Mouse (Mus musculus): ENCODE results near the gene 4932414N04Rik. TPM values are rescaled to one million over a fixed set of nuclear protein-coding genes. Genes with fewer than 3 reads are reported as not detected.

Gene 4932414N04Rik
- polyA plus RNA-seq, 1 experiment from 2014 or later: not detected

DNA sequence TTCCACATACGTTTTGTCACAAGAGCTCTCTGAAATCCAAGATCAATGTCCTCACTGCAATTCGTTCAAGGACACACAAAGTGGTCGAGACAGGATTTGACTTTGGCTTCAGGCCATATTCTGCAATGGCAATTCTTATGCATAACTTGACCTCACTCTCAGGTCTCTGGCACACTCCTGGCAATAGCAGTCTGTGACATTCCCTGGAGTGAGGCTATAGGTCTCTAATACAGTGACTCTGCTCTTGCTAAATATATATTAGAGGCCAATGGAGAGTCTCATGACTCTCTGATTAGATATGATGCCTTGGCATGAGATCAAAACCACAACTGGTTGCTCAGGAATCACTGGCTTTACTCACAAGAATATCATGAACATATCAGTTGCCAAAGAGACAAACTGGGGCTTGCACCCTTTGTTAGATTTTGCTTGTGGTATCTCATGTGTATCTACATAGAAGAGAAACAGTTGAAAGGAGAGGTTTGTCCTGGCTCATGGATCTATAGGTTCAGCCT, 130.9 kb downstream of the 4932414N04Rik start:
- ATAC-seq (ENCODE audit: low FRiP score, low read depth): no peak

DNA sequence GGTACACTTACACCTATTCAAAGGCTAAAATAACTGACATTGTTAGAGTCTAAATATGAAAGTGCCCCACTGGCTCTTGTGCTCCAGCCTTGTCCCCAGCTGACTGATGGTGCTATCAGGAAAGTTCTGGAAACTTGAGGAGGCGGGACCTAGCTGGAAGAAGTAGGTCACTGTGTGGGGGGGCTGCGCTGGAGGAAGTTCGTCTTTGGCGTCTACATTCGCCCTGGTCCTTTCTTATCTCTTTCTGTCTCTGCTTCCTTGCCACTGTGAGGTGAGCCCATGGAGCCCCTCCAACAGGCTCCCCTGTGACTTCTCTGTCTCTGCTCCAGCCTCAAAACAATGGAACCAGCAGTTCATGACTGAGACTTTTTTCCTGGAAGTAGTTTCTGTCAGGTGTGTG, 136.0 kb downstream of the 4932414N04Rik start:
- Histone ChIP-seq H3K27ac (replicated peaks) (no peak overlapping the region), H3K9me3 (no peaks in the 10 kb centered on the region), H3K4me3 (no peak overlapping the region), H3K36me3 (no peaks in the 10 kb centered on the region), H3K27me3 (no peaks in the 10 kb centered on the region), H3K9ac (no peak overlapping the region), H3K4me2 (no peak overlapping the region), H3K4me1 (replicated peaks) (peaks cover 8% of the 10 kb centered on the region; the same call in 1 of the 2 replicates)
- WGBS: 94% methylated on average over 5 of the region's 5 CpGs
- ATAC-seq (ENCODE audit: low FRiP score, low read depth): no peak

More for the DNA sequence above, 130.9 kb downstream of the 4932414N04Rik start:
- no peaks in the 10 kb centered on the region for H3K36me3 ChIP-seq
- 72% methylated on average over 3 of the region's 3 CpGs for WGBS
- no peak overlapping the region for H3K4me2 ChIP-seq
- H3K9me3 ChIP-seq: no peaks in the 10 kb centered on the region
- H3K4me3 ChIP-seq: no peak overlapping the region
- H3K27me3 ChIP-seq: no peaks in the 10 kb centered on the region
- no peak overlapping the region for H3K9ac ChIP-seq
- H3K4me1 ChIP-seq (replicated peaks): 0 out of 2 replicates have a peak, but pooled peaks cover 5% of the 10 kb centered on the region
- no peak overlapping the region for H3K27ac ChIP-seq (replicated peaks)

DNA sequence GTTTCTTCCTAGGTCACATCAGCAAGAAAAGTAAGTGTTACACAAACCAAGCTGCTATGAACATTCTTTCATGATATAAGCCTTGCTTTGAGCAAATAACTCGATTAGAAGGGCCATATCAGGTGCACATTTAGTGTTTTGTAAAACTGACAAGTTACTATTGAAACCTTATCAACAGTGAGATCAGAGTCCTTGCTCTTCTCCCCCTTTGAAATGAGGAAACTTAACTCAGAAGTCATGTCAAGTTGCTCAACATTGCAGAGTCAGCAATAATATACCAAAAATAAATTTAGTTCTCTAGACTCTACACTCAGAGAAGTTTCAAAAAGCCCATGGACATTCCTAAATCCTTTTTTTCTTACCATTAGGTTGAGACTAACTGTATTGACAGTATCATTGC, 137.2 kb downstream of the 4932414N04Rik start:
- no peak for ATAC-seq (ENCODE audit: low FRiP score, low read depth)
- WGBS: 70% methylated on average over 1 of the region's 1 CpGs
- Histone ChIP-seq H3K9ac (no peak overlapping the region), H3K9me3 (no peaks in the 10 kb centered on the region), H3K27me3 (no peaks in the 10 kb centered on the region), H3K36me3 (no peaks in the 10 kb centered on the region), H3K4me1 (replicated peaks) (peaks cover 8% of the 10 kb centered on the region; the same call in 1 of the 2 replicates), H3K4me3 (no peak overlapping the region), H3K4me2 (no peak overlapping the region), H3K27ac (replicated peaks) (no peak overlapping the region)

DNA sequence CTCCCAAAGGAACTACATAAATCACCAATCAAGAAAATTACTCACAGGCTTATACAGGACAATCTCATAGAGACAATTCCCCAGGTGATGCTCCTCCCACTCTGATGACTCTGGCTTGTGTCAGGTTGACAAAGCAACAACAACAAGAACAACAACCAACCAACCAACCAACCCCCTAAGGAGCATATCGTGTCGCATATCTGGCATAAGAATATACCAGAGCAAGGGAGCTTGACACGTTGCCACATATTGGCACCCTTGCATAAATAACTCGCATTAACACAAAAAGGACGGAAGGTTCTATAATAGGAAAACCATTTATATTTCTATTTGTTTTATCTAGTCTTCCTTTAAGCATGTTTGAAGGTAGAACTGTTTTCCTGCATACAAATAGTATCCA, 137.9 kb downstream of the 4932414N04Rik start:
- H3K4me3 ChIP-seq: no peak overlapping the region
- peak overlapping the region; percentile 41; the same call in 1 of the 2 replicates for H3K4me2 ChIP-seq
- H3K27ac ChIP-seq (replicated peaks): no peak overlapping the region
- H3K9me3 ChIP-seq: no peaks in the 10 kb centered on the region
- H3K27me3 ChIP-seq: no peaks in the 10 kb centered on the region
- peaks cover 8% of the 10 kb centered on the region; the same call in 1 of the 2 replicates for H3K4me1 ChIP-seq (replicated peaks)
- 62% methylated on average over 5 of the region's 5 CpGs for WGBS
- ATAC-seq (ENCODE audit: low FRiP score, low read depth): no peak
- no peaks in the 10 kb centered on the region for H3K36me3 ChIP-seq
- H3K9ac ChIP-seq: no peak overlapping the region

DNA sequence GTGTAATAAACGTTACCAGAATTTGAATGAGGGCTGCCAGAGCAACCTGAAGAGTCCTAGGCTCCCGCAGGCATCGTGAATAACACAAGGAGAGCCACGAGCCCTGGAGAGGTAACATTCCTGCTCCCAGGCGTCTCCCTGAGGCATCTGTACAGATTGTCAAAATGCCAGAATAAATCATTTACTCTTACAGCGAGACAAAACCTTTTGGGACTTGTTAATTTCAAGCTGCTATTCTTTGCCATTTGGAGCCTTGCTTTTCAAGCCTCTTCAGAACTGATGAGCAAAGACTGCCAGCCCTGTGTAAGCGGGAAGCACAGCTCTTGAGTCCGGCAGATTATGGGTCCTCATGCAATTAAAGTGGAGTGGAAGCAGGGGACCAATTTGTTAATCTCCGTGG, 138.3 kb downstream of the 4932414N04Rik start:
- H3K4me3 ChIP-seq: no peak overlapping the region
- H3K4me2 ChIP-seq: peak overlapping the region; percentile 41
- H3K27ac ChIP-seq (replicated peaks): no peak overlapping the region
- WGBS: 10% methylated on average over 9 of the region's 9 CpGs
- ATAC-seq (ENCODE audit: low FRiP score, low read depth): no peak
- no peak overlapping the region for H3K9ac ChIP-seq
- no peaks in the 10 kb centered on the region for H3K36me3 ChIP-seq
- H3K9me3 ChIP-seq: no peaks in the 10 kb centered on the region
- H3K4me1 ChIP-seq (replicated peaks): peaks cover 8% of the 10 kb centered on the region; the same call in 1 of the 2 replicates
- no peaks in the 10 kb centered on the region for H3K27me3 ChIP-seq

DNA sequence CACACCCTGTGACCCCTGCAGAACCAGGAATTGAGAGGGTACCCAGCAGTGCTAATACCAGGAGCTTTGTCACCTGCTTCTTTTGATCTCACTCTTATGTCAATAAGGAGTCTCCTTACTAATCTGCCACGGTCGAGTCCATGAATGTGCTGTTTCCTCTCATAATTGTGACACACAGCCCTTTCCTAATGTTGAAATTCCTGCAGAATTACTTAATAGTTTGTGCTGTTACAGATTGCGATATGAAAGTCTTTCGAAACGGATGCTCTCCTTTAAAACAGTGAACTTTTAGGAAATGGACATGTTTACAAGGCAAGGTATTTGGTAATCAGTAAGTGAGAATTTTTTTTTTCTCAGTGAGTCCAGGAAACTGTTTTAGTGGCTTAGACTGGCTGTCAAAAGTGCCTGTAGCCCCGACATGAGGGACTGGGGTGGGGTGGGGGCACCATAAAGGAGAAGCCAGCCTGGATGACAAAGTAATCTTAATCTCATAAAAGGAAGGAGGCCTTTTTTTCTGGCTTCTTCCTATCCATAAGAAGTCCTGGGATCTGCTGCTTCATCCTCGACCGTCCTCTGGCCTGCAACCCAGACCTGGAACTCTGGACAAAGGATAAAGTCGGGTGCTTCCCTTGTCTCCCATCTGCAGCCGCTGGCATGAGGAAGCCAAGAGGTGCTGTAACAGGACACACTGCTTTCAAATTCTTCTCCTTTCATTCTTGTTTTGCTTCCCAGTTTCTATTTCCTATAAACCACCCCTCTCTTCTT, 139.9 kb downstream of the 4932414N04Rik start:
- Histone ChIP-seq H3K4me1 (replicated peaks) (peaks cover 11% of the 10 kb centered on the region; the same call in 1 of the 2 replicates), H3K4me2 (no peak overlapping the region), H3K9ac (no peak overlapping the region), H3K27ac (replicated peaks) (no peak overlapping the region), H3K4me3 (no peak overlapping the region), H3K36me3 (no peaks in the 10 kb centered on the region), H3K27me3 (no peaks in the 10 kb centered on the region), H3K9me3 (no peaks in the 10 kb centered on the region)
- WGBS: 84% methylated on average over 10 of the region's 10 CpGs
- no peak for ATAC-seq (ENCODE audit: low FRiP score, low read depth)

DNA sequence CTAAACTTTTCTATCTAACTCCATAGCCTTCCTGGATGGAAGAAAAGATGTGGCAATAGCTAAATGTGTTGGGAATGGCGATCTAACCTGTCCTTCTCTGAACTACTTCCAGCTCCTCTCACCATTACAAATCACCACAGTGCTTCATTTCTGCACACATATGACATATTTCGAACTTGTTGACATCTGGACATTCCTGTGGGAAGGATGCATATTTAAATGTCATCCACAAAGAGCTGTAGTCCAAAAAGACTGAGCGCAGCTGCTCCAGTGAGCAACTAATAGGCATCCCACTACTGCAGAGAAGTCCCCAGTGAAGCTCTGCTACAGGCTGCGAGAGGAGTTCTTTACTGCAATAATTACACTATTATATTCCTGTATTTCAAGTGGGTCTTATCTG, 140.8 kb downstream of the 4932414N04Rik start:
- Histone ChIP-seq H3K27me3 (no peaks in the 10 kb centered on the region), H3K4me1 (replicated peaks) (peaks cover 11% of the 10 kb centered on the region; the same call in 1 of the 2 replicates), H3K36me3 (no peaks in the 10 kb centered on the region), H3K9me3 (no peaks in the 10 kb centered on the region), H3K4me2 (no peak overlapping the region), H3K4me3 (no peak overlapping the region), H3K9ac (no peak overlapping the region), H3K27ac (replicated peaks) (no peak overlapping the region)
- 66% methylated on average over 4 of the region's 4 CpGs for WGBS
- ATAC-seq (ENCODE audit: low FRiP score, low read depth): no peak

Other genes with a start within 250 kb of the 4932414N04Rik start
- 33.6 and 34.3 TPM in 2 replicates for gene Stk39, start 184.2 kb upstream of the 4932414N04Rik start, polyA plus RNA-seq (2015; fragmentation: Nextera tagmentation; extraction: Ambion mirVana)
- gene 4933409G03Rik, start 74.1 kb upstream of the 4932414N04Rik start, polyA plus RNA-seq (2015; fragmentation: Nextera tagmentation; extraction: Ambion mirVana): not detected in 2 replicates
- 53.1 and 54.9 TPM in 2 replicates for gene Cers6, start 205.0 kb downstream of the 4932414N04Rik start, polyA plus RNA-seq (2015; fragmentation: Nextera tagmentation; extraction: Ambion mirVana)

Measured in hindbrain, embryonic 15.5 days (tissue).